Mouse (Mus musculus): ENCODE measurements around the gene Rbfox3. TPM values are rescaled to one million over a fixed set of nuclear protein-coding genes. Genes with fewer than 3 reads are reported as not detected.
A peak's percentile ranks its signal among the peaks of the same experiment; 100 is the strongest.

Rbfox3 gene
- total RNA-seq, 2 experiments from 2014 or later = 0.11 to 0.14 TPM

DNA sequence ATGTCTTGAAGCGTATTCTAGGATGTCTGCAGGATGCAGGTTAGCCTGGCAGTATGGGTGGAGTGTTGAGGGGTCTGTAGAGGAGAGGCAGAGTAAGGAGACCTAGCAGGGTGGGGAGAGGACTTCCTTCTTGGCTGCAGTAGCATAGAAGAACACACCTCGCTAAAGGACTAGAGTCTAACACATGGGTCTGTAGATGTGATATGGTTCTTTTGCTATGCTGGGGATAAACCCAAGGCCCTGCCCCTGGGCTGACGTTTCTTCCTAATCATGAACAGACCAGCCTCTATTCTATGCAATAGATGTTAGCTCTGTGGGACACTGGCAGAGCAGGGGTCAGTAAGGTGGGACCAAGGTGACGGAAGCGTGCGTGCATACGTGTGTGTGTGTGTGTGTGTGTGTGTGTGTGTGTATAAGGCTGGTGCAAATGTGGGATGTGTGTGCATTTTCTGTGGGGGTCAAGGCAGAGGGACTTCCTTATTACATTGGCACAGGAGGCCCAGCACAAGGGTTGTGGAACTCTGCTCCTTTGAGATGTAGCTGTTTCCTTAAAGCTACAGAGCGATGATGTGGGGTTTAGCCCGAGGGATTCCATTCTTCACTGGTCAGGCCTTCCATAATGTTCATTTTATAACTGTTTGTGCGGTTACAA lies 441.8 kb downstream of the Rbfox3 start:
- no peak for DNase-seq
- intact Hi-C loops (cut with DNase I) = no loop called here

DNA sequence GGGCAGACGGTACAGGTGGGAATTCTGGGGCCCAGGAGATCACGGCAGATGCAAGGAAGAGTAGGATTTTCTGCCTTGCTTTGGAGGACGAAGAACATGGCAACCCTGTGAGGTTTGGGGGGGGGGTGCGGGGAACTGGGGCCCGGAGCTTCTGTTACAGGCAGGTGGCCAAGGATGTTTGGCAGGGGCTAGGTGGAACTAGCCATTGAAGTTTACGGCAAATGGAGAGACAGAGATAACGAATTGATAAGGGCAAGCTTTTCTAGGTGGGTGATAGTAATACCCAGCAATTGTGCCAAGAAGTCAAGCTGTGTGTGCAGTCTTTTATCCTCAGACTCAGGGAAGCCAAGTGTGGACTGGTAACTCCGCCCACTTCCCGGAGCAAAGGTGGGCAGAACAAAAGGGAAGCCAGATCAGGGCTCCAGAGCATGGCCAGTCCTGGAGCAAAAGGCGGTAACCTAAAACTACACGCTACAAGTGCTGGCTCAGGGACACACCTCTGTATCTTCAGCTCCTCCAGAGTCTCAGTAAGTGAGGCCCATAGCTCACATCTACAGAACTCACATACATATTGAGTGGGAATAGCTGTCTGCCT lies 443.9 kb downstream of the Rbfox3 start:
- no peak for DNase-seq
- intact Hi-C loops (cut with DNase I) = no loop called here

DNA sequence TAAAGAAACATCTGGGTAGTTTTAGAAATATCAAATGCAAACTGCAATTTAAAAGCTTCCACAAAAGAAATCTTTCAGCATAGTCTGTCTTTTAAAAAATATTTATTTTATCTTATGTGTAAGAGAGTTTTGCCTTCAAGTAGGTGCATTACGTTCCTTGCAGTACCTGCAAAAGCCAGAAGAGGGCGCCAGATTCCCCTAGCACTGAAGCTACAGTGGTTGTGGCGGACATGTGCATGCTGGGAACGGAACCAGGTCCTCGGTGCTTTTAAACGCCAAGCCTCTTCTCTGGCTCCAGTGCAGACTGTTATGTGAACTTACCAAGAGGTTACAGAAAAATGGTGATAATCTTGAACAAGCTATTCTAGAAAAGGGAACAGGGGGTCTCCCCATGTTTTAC lies 451.1 kb downstream of the Rbfox3 start:
- DNase-seq = no peak
- intact Hi-C loops (cut with DNase I) = no loop called here

- DNase-seq = no peak
- intact Hi-C loops (cut with DNase I) = no loop called here
Measured at GRCm38 (mm10) chr11:118459536-118459935, 451.9 kb downstream of the Rbfox3 start.

- DNase-seq = peak; percentile 59 to 71
- intact Hi-C loops (cut with DNase I) = no loop called here
Measured at GRCm38 (mm10) chr11:118459051-118459450, 452.3 kb downstream of the Rbfox3 start.

DNA sequence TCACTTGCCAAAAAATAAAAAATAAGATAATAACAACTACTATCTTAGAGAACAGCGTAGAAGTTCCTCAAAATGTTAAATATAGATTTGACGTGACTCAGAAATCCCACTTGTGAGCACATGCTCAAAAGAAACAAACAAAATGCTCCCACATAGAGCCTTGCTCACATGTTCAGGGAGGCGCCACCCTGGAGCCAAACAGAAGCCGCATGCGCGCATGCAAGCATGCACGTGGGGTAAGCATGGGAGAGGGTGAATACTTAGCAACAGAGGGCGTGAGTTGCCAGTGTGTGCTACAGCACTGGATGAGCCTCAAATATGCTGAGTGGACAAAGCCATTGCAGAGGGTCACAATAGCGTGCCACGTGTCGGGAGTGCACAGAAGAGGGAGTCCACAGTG lies 454.5 kb downstream of the Rbfox3 start:
- intact Hi-C loops (cut with DNase I) = no loop called here

DNA sequence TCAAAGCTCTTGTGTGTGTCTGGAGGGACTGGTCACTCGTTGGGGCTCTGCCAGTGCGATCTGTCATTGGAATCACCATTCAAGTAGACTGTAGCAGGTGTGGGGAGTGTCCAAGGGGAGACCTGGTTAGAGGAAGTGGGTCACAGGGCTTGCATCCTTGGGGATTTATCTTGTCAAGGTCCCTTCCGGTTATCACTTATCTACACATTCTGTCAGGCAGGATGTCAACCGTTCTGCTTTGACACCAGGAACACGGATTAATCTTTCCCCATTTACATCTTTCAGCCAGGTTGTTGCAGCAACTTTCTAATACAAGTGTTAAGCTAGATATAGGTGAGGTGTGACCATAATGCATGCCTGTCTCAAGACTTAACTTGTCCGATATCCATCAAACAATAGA lies 455.6 kb downstream of the Rbfox3 start:
- intact Hi-C loops (cut with DNase I) = loop anchor here (2.0 kb wide), 1 partner anchor 19 kb away; no protein-coding TSS in a partner anchor
- DNase-seq = no peak

More for the DNA sequence above, 454.5 kb downstream of the Rbfox3 start:
- peak in 1 of 2 experiments; percentile 43 for DNase-seq

GRCm38 (mm10) chr11:118453886-118454671 lies 457.3 kb downstream of the Rbfox3 start:
- intact Hi-C loops (cut with DNase I) = loop anchor here (2.0 kb wide), 1 partner anchor 21 kb away; no protein-coding TSS in a partner anchor
- DNase-seq = peak in 1 of 2 experiments; percentile 55

- intact Hi-C loops (cut with DNase I) = no loop called here
- no peak for DNase-seq
Measured at GRCm38 (mm10) chr11:118452955-118453354, 458.4 kb downstream of the Rbfox3 start.

DNA sequence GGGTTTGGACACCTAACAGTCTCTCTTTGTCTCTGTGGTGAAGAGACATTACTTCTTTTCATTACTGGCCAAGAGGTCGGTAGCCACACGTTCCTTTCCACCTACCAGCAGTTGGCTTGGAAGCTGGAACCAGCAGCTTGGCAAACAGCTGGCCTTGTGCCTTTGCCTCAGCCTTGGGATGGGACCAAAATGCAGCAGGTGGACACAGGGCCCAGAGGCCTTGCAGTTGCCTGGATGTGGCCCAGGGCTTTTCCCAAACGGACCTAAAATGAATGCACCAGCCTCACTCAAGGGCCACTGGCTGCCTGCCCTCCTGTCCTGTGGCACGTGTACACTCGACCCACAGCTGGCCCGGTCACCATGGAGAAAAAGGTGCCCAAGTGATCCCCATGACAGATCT lies 460.2 kb downstream of the Rbfox3 start:
- no peak for DNase-seq
- intact Hi-C loops (cut with DNase I) = no loop called here

- intact Hi-C loops (cut with DNase I) = no loop called here
- peak; percentile 64 to 69 for DNase-seq
Measured at GRCm38 (mm10) chr11:118448385-118448784, 463.0 kb downstream of the Rbfox3 start.

DNA sequence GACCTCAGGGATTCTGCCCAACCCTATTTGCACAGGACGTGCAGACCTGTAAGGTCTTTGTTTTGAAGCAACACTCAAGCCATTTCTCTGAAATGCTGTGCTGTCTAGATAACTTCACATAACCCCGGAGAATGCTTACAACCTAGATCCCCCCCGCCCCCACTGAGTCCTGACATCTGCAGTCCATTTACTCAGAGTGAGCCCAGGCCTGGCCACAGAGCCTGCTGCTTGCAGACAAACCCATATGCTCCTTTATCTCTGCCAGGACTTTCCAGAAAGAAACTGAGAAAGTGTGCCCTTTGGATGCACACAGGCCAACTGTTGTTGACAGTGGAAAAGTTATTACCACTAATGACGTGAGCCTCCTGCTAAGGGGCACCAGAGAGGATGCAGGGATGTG lies 464.1 kb downstream of the Rbfox3 start:
- intact Hi-C loops (cut with DNase I) = no loop called here
- DNase-seq = no peak

GRCm38 (mm10) chr11:118445843-118446242 lies 465.6 kb downstream of the Rbfox3 start:
- DNase-seq = peak; percentile 77 to 79
- intact Hi-C loops (cut with DNase I) = loop anchor here (1.0 to 2.0 kb wide), 2 partner anchors 45 to 295 kb away; no protein-coding TSS in a partner anchor

DNA sequence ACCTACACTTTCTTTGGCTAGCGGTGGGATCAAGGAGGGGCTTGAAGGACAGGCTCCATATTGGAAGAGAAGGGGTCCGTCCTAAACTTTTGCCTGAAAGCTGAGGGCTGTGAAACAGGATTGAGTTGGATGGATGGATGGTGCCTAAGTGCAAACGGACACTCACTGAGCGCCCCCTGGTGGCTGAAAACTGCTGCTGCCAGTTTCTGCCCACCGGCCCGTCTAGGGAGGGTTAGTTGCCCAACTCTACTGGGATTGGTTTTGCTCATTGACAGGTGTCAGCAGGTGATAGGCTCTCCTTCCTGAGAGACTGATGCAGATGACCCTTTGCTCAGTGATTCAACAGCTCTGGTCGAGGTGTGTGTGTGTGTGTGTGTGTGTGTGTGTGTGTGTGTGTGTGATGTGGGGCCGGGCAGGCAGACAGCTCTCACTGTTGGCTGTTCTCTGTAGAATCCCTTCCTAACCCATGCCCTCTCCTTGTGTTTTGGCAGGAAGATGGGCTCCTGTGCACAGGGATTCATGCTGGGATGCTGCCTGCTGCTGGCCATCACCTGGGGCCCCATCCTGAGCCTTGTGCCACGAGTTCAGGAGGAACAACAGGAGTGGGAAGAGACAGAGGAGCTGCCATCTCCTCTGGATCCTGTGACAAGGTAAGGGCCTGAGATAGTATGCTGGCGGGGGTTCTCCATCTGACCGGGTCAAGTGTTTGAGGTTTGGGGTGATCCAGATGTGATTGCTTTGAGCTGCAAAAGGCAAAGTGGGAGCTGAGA lies 468.0 kb downstream of the Rbfox3 start:
- intact Hi-C loops (cut with DNase I) = loop anchor here (1.0 kb wide), 1 partner anchor 20 kb away; no protein-coding TSS in a partner anchor
- peak; percentile 81 to 88 for DNase-seq

DNA sequence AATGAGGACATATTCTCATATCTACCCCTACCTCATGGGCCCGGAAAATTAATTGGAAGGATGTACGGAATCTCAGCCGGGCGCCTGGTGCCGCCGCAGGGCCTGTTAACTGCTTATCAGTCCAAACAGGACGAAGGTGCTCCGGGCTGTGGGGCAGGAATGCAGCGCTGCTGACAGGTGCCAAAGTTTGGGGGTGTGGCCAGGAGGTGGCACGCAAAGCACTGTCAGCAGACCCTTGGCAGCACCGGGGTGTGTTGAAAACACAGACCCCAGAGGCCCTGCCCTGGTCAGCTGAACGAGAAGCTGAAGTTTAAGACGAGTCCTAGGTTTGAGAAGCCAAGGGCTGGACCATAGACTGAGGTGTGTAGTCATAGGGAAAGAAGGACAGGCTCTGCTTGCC lies 468.7 kb downstream of the Rbfox3 start:
- no peak for DNase-seq
- intact Hi-C loops (cut with DNase I) = loop anchor here (1.0 kb wide), 1 partner anchor 19 kb away; no protein-coding TSS in a partner anchor

Small RNA genes within 50 kb of the gene (microRNA-seq; reads per million reads assigned to microRNA genes)
- 0 reads per million in 2 experiments for gene Gm25040 (ENCODE audit: borderline number of aligned reads in 2 of 2)

Other genes starting within 250 kb of the Rbfox3 start
- gene Enpp7, start 76.6 kb upstream of the Rbfox3 start, total RNA-seq (2021) = not detected
- 1 to 10 TPM; 3.2 to 3.9 TPM for gene Cbx2, start 111.4 kb upstream of the Rbfox3 start, total RNA-seq (2021)
- 1 to 10 TPM; 5.3 to 9.1 TPM for gene Cbx8, start 129.4 kb upstream of the Rbfox3 start, total RNA-seq (2021)
- gene Cbx4, start 174.6 kb upstream of the Rbfox3 start, total RNA-seq (2021) = 10 to 100 TPM; 11.5 to 13.6 TPM

All from heart, postnatal 36 days (tissue).